Mouse (Mus musculus) yolk sac, embryonic 10.5 days (tissue): Measurements from ENCODE around the gene Susd5.

Source experiments
- DNase-seq: peaks from one replicate; pipeline ENCODE4 v3.0.0-alpha.2; 2017; ENCODE audit warnings: low spot score

Gene Susd5

DNA sequence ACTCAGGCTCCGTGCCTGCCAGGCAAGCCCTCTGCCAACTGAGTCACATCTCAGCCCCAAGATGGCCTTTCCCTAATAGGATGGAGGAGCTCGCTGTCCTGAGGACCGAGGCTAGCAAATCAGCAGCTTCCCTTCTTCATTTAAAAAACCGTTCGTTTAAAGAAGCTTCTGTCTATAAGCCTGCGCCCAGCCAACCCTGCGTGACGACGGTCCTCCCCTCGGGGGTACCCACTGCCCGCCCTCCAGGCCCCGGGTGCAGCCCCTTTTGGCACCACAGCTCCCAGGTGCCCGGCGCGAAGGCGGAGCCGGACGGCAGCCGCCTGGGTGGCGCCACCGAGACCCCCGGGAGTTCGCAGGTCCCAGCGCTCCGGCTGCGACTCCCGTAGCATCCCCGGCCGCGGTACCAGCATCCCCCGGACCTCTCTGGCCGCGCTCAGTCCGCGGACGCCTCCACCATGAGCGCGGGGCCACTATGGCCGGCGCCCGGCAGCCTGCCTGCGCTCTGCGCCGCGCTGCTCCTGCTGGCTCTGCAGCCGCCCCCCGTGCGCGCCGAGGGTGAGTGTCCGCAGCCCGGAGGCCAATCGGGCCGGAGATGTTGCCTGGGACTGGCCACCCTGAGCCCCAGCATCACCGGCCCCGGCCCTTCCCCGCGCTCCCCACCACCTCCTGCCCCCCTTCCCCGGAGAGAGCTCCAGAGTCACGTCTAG, at the start of gene Susd5:
TSS of gene Susd5 (plus strand) at position 51 of the 707 bp plus-strand sequence.
- no peak for DNase-seq

DNA sequence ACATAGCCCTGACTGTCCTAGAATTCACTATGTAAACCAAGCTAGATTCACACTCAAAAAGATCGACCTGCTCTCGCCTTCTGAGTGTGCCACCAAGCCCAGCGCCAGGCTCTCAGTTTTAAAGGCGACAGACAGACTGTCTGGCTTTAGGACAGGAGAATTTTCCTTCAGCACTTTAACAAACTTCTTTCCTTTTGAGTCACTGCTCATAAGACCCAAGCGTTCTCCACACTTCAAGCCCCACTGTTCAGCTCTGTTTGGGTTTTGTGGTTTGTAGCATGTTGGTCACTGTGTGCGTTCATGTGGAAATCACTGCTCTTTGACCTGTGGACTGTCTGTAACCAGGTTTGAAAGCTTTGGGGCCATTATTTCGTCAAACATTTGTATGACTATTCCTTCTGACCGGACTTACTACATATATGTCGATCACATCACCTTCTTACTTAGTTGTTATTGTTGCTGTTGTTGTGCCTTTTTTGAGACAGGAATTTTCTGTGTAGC, 49.0 kb upstream of the Susd5 start:
- DNase-seq = no peak

DNA sequence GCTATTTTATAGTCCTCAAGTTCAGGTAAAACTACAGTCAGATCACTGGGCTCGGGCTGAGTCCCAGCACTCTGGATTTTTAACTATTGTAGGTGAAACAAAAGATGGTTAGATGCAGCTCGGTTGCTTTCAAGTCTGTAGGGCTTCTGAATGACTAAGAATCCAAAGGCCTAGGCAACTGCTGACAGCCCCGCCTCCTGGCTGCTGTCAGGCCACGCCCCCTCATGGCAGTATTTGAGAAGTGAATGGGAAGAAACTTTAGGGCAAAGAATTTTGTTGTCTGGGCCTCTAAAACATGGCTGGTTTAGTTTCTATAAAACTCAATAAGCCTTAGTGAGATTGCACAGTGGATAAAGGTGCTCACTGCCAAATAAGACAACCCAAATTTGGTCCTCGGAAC, 47.4 kb upstream of the Susd5 start:
- DNase-seq = no peak

GRCm38 (mm10) chr9:114011203-114011602, 45.7 kb upstream of the Susd5 start:
- DNase-seq = no peak

- no peak for DNase-seq
Observed at GRCm38 (mm10) chr9:114014034-114014433, 42.9 kb upstream of the Susd5 start.

DNA sequence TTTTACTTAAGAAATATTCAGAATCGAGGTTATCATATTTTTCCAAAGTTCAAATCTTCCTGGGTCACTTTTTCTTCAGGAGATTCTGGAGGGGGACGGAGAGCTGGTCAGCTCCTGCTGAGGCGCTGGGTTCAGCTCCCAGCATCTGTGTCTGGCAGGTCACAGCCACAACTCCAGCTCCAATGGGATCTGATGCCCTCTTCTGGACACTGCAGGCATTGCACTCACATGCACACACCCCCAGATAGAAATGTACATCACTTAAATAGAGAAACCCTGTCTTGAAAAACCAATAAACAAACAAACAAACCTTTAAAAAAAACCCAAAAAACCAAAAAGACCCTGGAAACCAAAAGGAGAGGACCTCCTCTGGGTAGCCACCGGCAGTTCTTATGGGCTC, 41.2 kb upstream of the Susd5 start:
- DNase-seq = no peak

DNA sequence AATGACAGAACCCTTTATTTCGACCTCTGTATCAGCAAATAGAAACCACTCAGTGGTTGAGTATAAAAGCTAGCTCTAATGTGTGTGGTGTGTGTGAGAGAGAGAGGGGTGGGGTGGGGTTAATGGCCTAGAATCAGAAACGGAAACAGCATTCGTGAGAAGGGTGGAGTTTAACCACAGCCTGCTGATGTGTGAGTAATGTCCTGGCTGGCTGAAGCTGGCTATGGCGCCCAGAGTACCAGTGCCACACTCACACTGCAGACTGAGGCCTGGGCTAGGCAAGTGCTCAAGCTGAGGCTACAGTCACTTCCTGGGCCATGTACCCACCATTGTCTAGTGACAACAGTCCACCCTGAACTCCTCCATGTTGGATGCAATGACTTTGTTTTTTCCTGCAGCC, 40.5 kb upstream of the Susd5 start:
- no peak for DNase-seq

GRCm38 (mm10) chr9:114019012-114019762, 37.8 kb upstream of the Susd5 start:
- no peak for DNase-seq

DNA sequence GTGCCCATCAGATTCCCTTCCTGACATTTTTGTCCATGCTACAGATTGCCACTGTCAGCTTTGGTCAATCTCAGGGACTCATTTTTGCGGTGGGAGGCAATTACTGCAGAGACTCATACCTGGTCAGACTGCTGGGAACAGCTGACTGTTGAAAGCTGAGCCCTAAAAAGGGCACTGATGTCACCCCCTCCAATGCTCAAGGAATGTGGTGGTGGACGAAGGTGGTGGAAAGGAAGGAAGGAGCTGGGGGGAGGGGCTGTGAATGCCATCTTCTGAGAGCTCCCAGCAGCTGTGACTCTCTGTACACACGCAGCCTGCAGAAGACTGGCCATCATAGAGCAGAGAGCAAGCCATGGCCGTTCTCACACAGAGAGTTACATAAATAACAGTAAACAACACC, 34.8 kb upstream of the Susd5 start:
- no peak for DNase-seq

- DNase-seq = no peak
Observed at GRCm38 (mm10) chr9:114025182-114025581, 31.8 kb upstream of the Susd5 start.

DNA sequence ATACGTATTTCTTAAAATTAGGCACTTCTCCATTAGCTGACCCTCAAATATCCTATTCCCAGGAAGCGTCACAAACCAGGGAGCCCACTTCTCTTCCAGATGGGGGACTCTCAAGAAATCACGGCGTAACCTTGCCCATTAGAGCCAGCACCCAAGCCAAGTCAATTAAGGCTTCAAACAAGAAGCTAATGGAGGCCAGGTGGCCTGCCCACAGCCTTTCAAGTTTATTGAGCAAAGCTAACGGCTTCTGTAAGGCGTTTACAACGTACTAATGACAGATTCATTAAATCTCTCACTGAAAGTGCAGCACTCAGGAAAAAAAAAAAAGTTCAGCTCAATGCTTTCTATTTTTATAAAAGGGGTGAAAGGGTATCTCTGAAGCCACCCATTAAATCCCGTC, 31.1 kb upstream of the Susd5 start:
- DNase-seq = no peak

GRCm38 (mm10) chr9:114026261-114026934, 30.5 kb upstream of the Susd5 start:
- peak; percentile 80 for DNase-seq

- DNase-seq = no peak
Observed at GRCm38 (mm10) chr9:114040945-114041344, 16.0 kb upstream of the Susd5 start.

GRCm38 (mm10) chr9:114042490-114042889, 14.4 kb upstream of the Susd5 start:
- no peak for DNase-seq

GRCm38 (mm10) chr9:114044446-114044845, 12.5 kb upstream of the Susd5 start:
- no peak for DNase-seq

DNA sequence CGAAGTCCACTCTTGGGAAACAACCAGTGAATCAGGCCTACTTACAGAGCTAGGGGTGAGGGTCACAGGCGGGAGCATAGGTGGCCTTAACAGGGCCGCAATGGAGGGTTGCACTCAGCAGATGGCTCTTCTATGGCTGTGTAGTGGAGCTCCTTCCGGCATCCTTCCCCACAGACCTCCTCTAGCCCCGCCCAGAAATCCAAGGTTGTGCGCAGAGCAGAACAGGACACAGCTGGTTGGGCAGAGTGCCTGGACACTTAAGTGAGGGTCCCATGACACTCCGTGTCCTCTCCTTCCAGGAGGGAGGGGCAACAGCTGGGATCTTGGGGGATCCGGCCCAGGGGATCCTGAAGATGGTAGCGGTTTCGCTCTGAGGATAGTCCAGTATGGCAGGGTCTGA, 10.9 kb upstream of the Susd5 start, which contains the start of gene Fbxl2:
TSS of gene Fbxl2 (minus strand) at position 164 of the 400 bp plus-strand sequence.
- DNase-seq = no peak

DNA sequence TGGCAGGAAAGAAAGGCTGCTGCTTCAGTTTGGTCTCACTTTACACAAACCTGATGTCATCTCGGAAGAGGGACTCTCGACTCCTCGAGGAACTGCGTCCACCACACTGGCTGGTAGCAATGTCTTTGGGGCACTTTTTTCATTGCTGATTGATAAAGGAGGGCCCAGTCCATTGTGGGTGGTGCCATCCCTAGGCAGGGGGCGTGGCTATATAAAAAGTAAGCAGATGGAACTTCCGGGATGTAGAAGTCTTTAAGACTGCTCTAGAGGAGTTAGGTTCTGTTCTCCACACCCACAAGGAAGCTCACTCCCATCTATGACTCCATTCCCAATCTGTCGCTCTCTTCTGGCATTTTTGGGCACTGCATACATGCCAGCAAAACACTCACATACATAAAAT, 10.3 kb upstream of the Susd5 start:
- no peak for DNase-seq

- no peak for DNase-seq
Observed at GRCm38 (mm10) chr9:114050106-114050505, 6.8 kb upstream of the Susd5 start.

DNA sequence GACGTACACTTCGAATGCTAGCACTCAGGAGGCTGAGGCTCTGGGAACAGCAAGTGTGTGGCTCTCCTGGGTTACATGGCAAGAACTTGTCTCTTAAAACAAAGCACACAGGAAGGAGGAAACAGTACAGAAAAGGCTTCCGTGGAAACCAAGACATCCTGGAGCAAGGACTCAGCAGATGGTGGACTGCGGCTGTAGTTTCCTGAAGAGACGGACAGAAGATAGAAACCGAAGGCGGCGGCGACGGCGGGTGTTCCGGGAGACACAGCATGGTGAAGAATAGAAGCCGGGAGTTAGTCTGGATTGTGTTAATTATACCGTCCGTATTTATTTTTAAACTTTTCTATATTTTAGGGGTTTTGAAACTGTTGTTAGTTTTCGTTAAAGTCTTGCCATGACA, 6.2 kb upstream of the Susd5 start:
- no peak for DNase-seq

- no peak for DNase-seq
Observed at GRCm38 (mm10) chr9:114052031-114052430, 4.9 kb upstream of the Susd5 start.

DNA sequence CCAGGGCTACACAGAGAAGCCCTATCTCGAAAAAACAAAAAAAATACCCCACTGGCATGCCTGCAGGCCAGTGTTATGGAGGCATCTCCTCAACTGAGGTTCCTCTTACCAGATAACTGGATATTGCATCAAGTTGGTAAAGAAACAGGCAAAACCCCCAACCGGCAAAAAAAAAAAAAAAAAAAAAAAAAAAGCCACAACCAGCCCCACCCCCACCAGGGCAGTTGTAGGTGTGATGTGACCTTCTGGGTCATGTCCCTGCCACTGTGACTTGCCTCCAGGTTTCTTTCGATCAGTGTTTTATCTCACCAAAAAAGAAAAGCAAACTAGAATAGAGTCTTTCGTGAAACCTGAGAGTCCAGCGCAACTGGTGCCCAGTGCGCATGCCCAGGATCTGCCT, 4.1 kb upstream of the Susd5 start:
- no peak for DNase-seq

GRCm38 (mm10) chr9:114068494-114069053, 11.6 kb downstream of the Susd5 start:
- peak; percentile 77 for DNase-seq
